Mouse (Mus musculus): ENCODE data around the gene Vmn1r191.
"Not testable (repeated sequence)": the region's sequence is repeated elsewhere in the genome, so short reads cannot be mapped to it uniquely, and the experiment has no call there.

The Vmn1r191 gene

GRCm38 (mm10) chr13:22183869-22184268 is at the start of gene Vmn1r191:
Gene Vmn1r191 (minus strand): TSS chr13:22183969.
- no peak for DNase-seq (ENCODE audit: extremely low read depth, low read depth, low spot score)

GRCm38 (mm10) chr13:22223060-22223459 is 39.3 kb upstream of the Vmn1r191 start, which contains the start of gene Vmn1r193:
Gene Vmn1r193 (minus strand): TSS chr13:22223160.
- DNase-seq (ENCODE audit: extremely low read depth, low read depth, low spot score), result not testable (repeated sequence)

- DNase-seq (ENCODE audit: extremely low read depth, low read depth, low spot score), result not testable (repeated sequence)
Observed at GRCm38 (mm10) chr13:22192756-22193155, 9.0 kb upstream of the Vmn1r191 start.

- DNase-seq (ENCODE audit: extremely low read depth, low read depth, low spot score), result no peak
Observed at GRCm38 (mm10) chr13:22191041-22191440, 7.3 kb upstream of the Vmn1r191 start, which contains the start of gene Vmn1r192. Gene Vmn1r192 (minus strand): TSS chr13:22191141.

GRCm38 (mm10) chr13:22190385-22190784 is 6.6 kb upstream of the Vmn1r191 start:
- DNase-seq (ENCODE audit: extremely low read depth, low read depth, low spot score), result no peak

- no peak for DNase-seq (ENCODE audit: extremely low read depth, low read depth, low spot score)
Observed at GRCm38 (mm10) chr13:22189313-22189712, 5.5 kb upstream of the Vmn1r191 start.

- DNase-seq (ENCODE audit: extremely low read depth, low read depth, low spot score), result no peak
Observed at GRCm38 (mm10) chr13:22168416-22168815, 15.4 kb downstream of the Vmn1r191 start.

GRCm38 (mm10) chr13:22136495-22137293 is 47.1 kb downstream of the Vmn1r191 start:
- not testable (repeated sequence) for DNase-seq (ENCODE audit: extremely low read depth, low read depth, low spot score)
